Mouse (Mus musculus): ENCODE measurements around the gene Kat5. TPM values are rescaled to one million over a fixed set of nuclear protein-coding genes. Genes with fewer than 3 reads are reported as not detected.
A peak's percentile ranks its signal among the peaks of the same experiment; 100 is the strongest.

Kat5 gene
- total and polyA plus RNA-seq, 3 experiments = 40.1 to 106 (median 81.9) TPM

GRCm38 (mm10) chr19:5570353-5571246 is 39.4 kb downstream of the Kat5 start:
- Histone ChIP-seq H3K9me3 (replicated peaks) (no peaks in the 10 kb centered on the region), H3K4me1 (ENCODE audit: insufficient read depth, low read depth, low read length) (peaks cover 48% of the 10 kb centered on the region), H3K4me3 (ENCODE audit: low read depth, low read length) (peak overlapping the region; percentile 36; the same call in 1 of the 2 replicates), H3K36me3 (replicated peaks) (peaks cover 44% of the 10 kb centered on the region), H3K27me3 (ENCODE audit: insufficient read depth, low read length) (peaks cover 8% of the 10 kb centered on the region)
- no peak for TF ChIP-seq GATA1 (IDR thresholded peaks at IDR 0.05; ENCODE audit: borderline replicate concordance, low read length)
- no peak for TF ChIP-seq CTCF (IDR thresholded peaks at IDR 0.05; ENCODE audit: low read depth, low read length)
- TF ChIP-seq GATA2 (IDR thresholded peaks at IDR 0.05; ENCODE audit: borderline replicate concordance, low read depth, low read length) = no peak
- DNase-seq (ENCODE audit: low spot score) (no peak), ATAC-seq (ENCODE audit: extremely low read depth, insufficient number of reproducible peaks, low FRiP score, poor library complexity, severe bottlenecking) (no peak)

GRCm38 (mm10) chr19:5569521-5569920 is 40.5 kb downstream of the Kat5 start:
- Histone ChIP-seq H3K4me3 (ENCODE audit: low read depth, low read length) (peak overlapping the region; percentile 33; the same call in 1 of the 2 replicates), H3K36me3 (replicated peaks) (peaks cover 44% of the 10 kb centered on the region), H3K9me3 (replicated peaks) (no peaks in the 10 kb centered on the region), H3K27me3 (ENCODE audit: insufficient read depth, low read length) (peaks cover 10% of the 10 kb centered on the region), H3K4me1 (ENCODE audit: insufficient read depth, low read depth, low read length) (peaks cover 48% of the 10 kb centered on the region)
- no peak for DNase-seq (ENCODE audit: low spot score)
- ATAC-seq (ENCODE audit: extremely low read depth, insufficient number of reproducible peaks, low FRiP score, poor library complexity, severe bottlenecking) = no peak
- TF ChIP-seq GATA1 (IDR thresholded peaks at IDR 0.05; ENCODE audit: borderline replicate concordance, low read length) (no peak), TAL1 (conservative IDR thresholded peaks at IDR 0.05; ENCODE audit: low read depth, low read length) (no peak), GATA2 (IDR thresholded peaks at IDR 0.05; ENCODE audit: borderline replicate concordance, low read depth, low read length) (no peak), CTCF (IDR thresholded peaks at IDR 0.05; ENCODE audit: low read depth, low read length) (no peak), POLR2AphosphoS5 (IDR thresholded peaks at IDR 0.05; ENCODE audit: insufficient replicate concordance, low read depth, low read length) (no peak)

GRCm38 (mm10) chr19:5568470-5569140 is 41.4 kb downstream of the Kat5 start:
- Histone ChIP-seq H3K4me3 (ENCODE audit: low read depth, low read length) (peak overlapping the region; percentile 83), H3K4me1 (ENCODE audit: insufficient read depth, low read depth, low read length) (peaks cover 48% of the 10 kb centered on the region), H3K27me3 (ENCODE audit: insufficient read depth, low read length) (peaks cover 16% of the 10 kb centered on the region), H3K9me3 (replicated peaks) (no peaks in the 10 kb centered on the region), H3K36me3 (replicated peaks) (peaks cover 44% of the 10 kb centered on the region)
- TF ChIP-seq CTCF (IDR thresholded peaks at IDR 0.05; ENCODE audit: low read depth, low read length) (peak; percentile 77), GATA2 (IDR thresholded peaks at IDR 0.05; ENCODE audit: borderline replicate concordance, low read depth, low read length) (no peak)
- ATAC-seq (ENCODE audit: extremely low read depth, insufficient number of reproducible peaks, low FRiP score, poor library complexity, severe bottlenecking) = no peak
- peak; percentile 78 for DNase-seq (ENCODE audit: low spot score)

- Histone ChIP-seq H3K9me3 (replicated peaks) (no peaks in the 10 kb centered on the region), H3K4me3 (ENCODE audit: low read depth, low read length) (peak within 1 kb of the TSS; percentile 83), H3K36me3 (replicated peaks) (peaks cover 40% of the 10 kb centered on the region), H3K4me1 (ENCODE audit: insufficient read depth, low read depth, low read length) (peaks cover 48% of the 10 kb centered on the region), H3K27me3 (ENCODE audit: insufficient read depth, low read length) (peaks cover 16% of the 10 kb centered on the region)
- no peak for TF ChIP-seq GATA2 (IDR thresholded peaks at IDR 0.05; ENCODE audit: borderline replicate concordance, low read depth, low read length)
- peak; percentile 88 for TF ChIP-seq CTCF (IDR thresholded peaks at IDR 0.05; ENCODE audit: low read depth, low read length)
- DNase-seq (ENCODE audit: low spot score) (peak; percentile 96), ATAC-seq (ENCODE audit: extremely low read depth, insufficient number of reproducible peaks, low FRiP score, poor library complexity, severe bottlenecking) (peak; percentile 30; the same call in 1 of the 2 replicates)
These were observed 42.2 kb downstream of the Kat5 start, which contains the start of gene Ap5b1 for GRCm38 (mm10) chr19:5567534-5568469. TSS of gene Ap5b1 (plus strand) at chr19:5568025.

GRCm38 (mm10) chr19:5567180-5567533 is 42.9 kb downstream of the Kat5 start:
- H3K36me3 ChIP-seq (replicated peaks) = peaks cover 34% of the 10 kb centered on the region
- TF ChIP-seq GATA2 (IDR thresholded peaks at IDR 0.05; ENCODE audit: borderline replicate concordance, low read depth, low read length) = no peak
- no peak for TF ChIP-seq POLR2AphosphoS5 (IDR thresholded peaks at IDR 0.05; ENCODE audit: insufficient replicate concordance, low read depth, low read length)
- TF ChIP-seq CTCF (IDR thresholded peaks at IDR 0.05; ENCODE audit: low read depth, low read length) = no peak
- TF ChIP-seq TAL1 (conservative IDR thresholded peaks at IDR 0.05; ENCODE audit: low read depth, low read length) = no peak
- TF ChIP-seq GATA1 (IDR thresholded peaks at IDR 0.05; ENCODE audit: borderline replicate concordance, low read length) = no peak
- peak overlapping the region; percentile 83 for H3K4me3 ChIP-seq (ENCODE audit: low read depth, low read length)
- H3K27me3 ChIP-seq (ENCODE audit: insufficient read depth, low read length) = peaks cover 16% of the 10 kb centered on the region
- ATAC-seq (ENCODE audit: extremely low read depth, insufficient number of reproducible peaks, low FRiP score, poor library complexity, severe bottlenecking) (peak; percentile 30; the same call in 1 of the 2 replicates), DNase-seq (ENCODE audit: low spot score) (no peak)
- H3K4me1 ChIP-seq (ENCODE audit: insufficient read depth, low read depth, low read length) = peaks cover 48% of the 10 kb centered on the region
- H3K9me3 ChIP-seq (replicated peaks) = no peaks in the 10 kb centered on the region

- H3K36me3 ChIP-seq (replicated peaks) = peaks cover 25% of the 10 kb centered on the region
- ATAC-seq (ENCODE audit: extremely low read depth, insufficient number of reproducible peaks, low FRiP score, poor library complexity, severe bottlenecking) (no peak), DNase-seq (ENCODE audit: low spot score) (no peak)
- peaks cover 19% of the 10 kb centered on the region for H3K27me3 ChIP-seq (ENCODE audit: insufficient read depth, low read length)
- no peaks in the 10 kb centered on the region for H3K9me3 ChIP-seq (replicated peaks)
- no peak overlapping the region; the same call in 1 of the 2 replicates for H3K4me3 ChIP-seq (ENCODE audit: low read depth, low read length)
- H3K4me1 ChIP-seq (ENCODE audit: insufficient read depth, low read depth, low read length) = peaks cover 45% of the 10 kb centered on the region
- TF ChIP-seq POLR2AphosphoS5 (IDR thresholded peaks at IDR 0.05; ENCODE audit: insufficient replicate concordance, low read depth, low read length) = no peak
- TF ChIP-seq CTCF (IDR thresholded peaks at IDR 0.05; ENCODE audit: low read depth, low read length) = no peak
- TF ChIP-seq TAL1 (conservative IDR thresholded peaks at IDR 0.05; ENCODE audit: low read depth, low read length) = no peak
- TF ChIP-seq GATA2 (IDR thresholded peaks at IDR 0.05; ENCODE audit: borderline replicate concordance, low read depth, low read length) = no peak
- TF ChIP-seq GATA1 (IDR thresholded peaks at IDR 0.05; ENCODE audit: borderline replicate concordance, low read length) = no peak
These were observed 43.7 kb downstream of the Kat5 start for GRCm38 (mm10) chr19:5566316-5566715.
